Comparison of ENCODE assay signal across 12 mouse cellular contexts in genomic region chr11:53734970-53735681, GRCm38 (mm10). TPM values are rescaled to one million over a fixed set of nuclear protein-coding genes. Genes with fewer than 3 reads are reported as not detected.
DNase-seq lines count a peak whose midpoint lies in the region; ATAC-seq and TF ChIP-seq lines count a peak whose summit lies in the region.
"Had no signal": no experiment of that assay in that cellular context is flagged by ENCODE, and none has a peak within 500 bp of the region (broad histone marks: within the 10 kb centered on the region; RNA-seq: fewer than 3 reads in every experiment).

No protein-coding gene starts in this region.

- H3K4me1 ChIP-seq in heart, embryonic 12.5 days (replicated peaks): no peaks in the 10 kb centered on the region
- H3K4me1 ChIP-seq in midbrain, embryonic 11.5 days (ENCODE audit: control insufficient read depth, insufficient read depth, low read length): no peaks in the 10 kb centered on the region
- H3K4me1 ChIP-seq in midbrain, embryonic 14.5 days (ENCODE audit: control insufficient read depth, insufficient read depth, low read length): no peaks in the 10 kb centered on the region
- H3K4me1 ChIP-seq in erythroblast, embryonic 14.5 days (ENCODE audit: control insufficient read depth): peaks cover 14% of the 10 kb centered on the region
- H3K4me1 ChIP-seq in liver, embryonic 15.5 days (replicated peaks): peaks cover 14% of the 10 kb centered on the region; the same call in 1 of the 2 replicates

- 74% methylated on average over 18 of the region's 18 CpGs for WGBS in heart, embryonic 12.5 days
- 73% methylated on average over 18 of the region's 18 CpGs for WGBS in midbrain, embryonic 11.5 days
- 73% methylated on average over 18 of the region's 18 CpGs for WGBS in midbrain, embryonic 14.5 days
- 48% methylated on average over 18 of the region's 18 CpGs for WGBS in liver, embryonic 15.5 days (ENCODE audit: insufficient replicate concordance)

- H3K4me2 ChIP-seq in heart, embryonic 12.5 days: peak overlapping the region; percentile 59; the same call in 1 of the 2 replicates
- no peak overlapping the region; the same call in 1 of the 2 replicates for H3K4me2 ChIP-seq in midbrain, embryonic 11.5 days
- H3K4me2 ChIP-seq in midbrain, embryonic 14.5 days (ENCODE audit: low read length): no peak overlapping the region
- peak overlapping the region; percentile 62 for H3K4me2 ChIP-seq in liver, embryonic 15.5 days

- H3K9me3 ChIP-seq in heart, embryonic 12.5 days (replicated peaks): no peaks in the 10 kb centered on the region
- H3K9me3 ChIP-seq in midbrain, embryonic 11.5 days (ENCODE audit: control insufficient read depth, low read length): no peaks in the 10 kb centered on the region
- no peaks in the 10 kb centered on the region for H3K9me3 ChIP-seq in midbrain, embryonic 14.5 days (ENCODE audit: control insufficient read depth, low read length)
- H3K9me3 ChIP-seq in erythroblast, embryonic 14.5 days (ENCODE audit: control insufficient read depth, low read length): no peaks in the 10 kb centered on the region
- H3K9me3 ChIP-seq in liver, embryonic 15.5 days (replicated peaks): no peaks in the 10 kb centered on the region

- intact Hi-C loops in heart, postnatal 25 days (cut with DNase I): loop anchor here (5.0 to 10.0 kb wide), 3 partner anchors 137 to 522 kb away; no protein-coding TSS in a partner anchor

- no peak for TF ChIP-seq CTCF in layer of hippocampus, adult 2 months (conservative IDR thresholded peaks at IDR 0.05)

- H3K9ac ChIP-seq in heart, embryonic 12.5 days: no peak overlapping the region
- no peak overlapping the region for H3K9ac ChIP-seq in midbrain, embryonic 11.5 days (ENCODE audit: low read length)
- no peak overlapping the region for H3K9ac ChIP-seq in midbrain, embryonic 14.5 days (replicated peaks; ENCODE audit: low read length)
- no peak overlapping the region for H3K9ac ChIP-seq in liver, embryonic 15.5 days

- no peak for DNase-seq in heart, postnatal 25 days (ENCODE audit: low spot score)
- no peak for DNase-seq in midbrain, embryonic 11.5 days (ENCODE audit: low spot score, missing footprints)
- no peak for DNase-seq in midbrain, embryonic 14.5 days
- no peak for DNase-seq in layer of hippocampus, adult 2 months (ENCODE audit: low spot score in 2 of 2)
- DNase-seq in cerebellum, adult 9-10 months: no peak

- H3K27ac ChIP-seq in heart, embryonic 12.5 days (ENCODE audit: poor library complexity, severe bottlenecking): no peak overlapping the region
- no peak overlapping the region for H3K27ac ChIP-seq in midbrain, embryonic 11.5 days (ENCODE audit: low read depth, low read length)
- no peak overlapping the region for H3K27ac ChIP-seq in midbrain, embryonic 14.5 days (replicated peaks; ENCODE audit: low read depth, low read length)
- no peak overlapping the region for H3K27ac ChIP-seq in liver, embryonic 15.5 days (replicated peaks)
- no peak overlapping the region for H3K27ac ChIP-seq in layer of hippocampus, adult 2 months

- ATAC-seq in heart, embryonic 12.5 days (ENCODE audit: insufficient number of reproducible peaks, low FRiP score): no peak
- 0 out of 2 replicates have a peak, but pooled peaks have one; percentile 5 for ATAC-seq in midbrain, embryonic 11.5 days (ENCODE audit: low FRiP score)
- ATAC-seq in midbrain, embryonic 14.5 days (ENCODE audit: low FRiP score, low TSS enrichment): no peak
- ATAC-seq in liver, embryonic 15.5 days (ENCODE audit: insufficient read depth): no peak

- H3K36me3 ChIP-seq in heart, embryonic 12.5 days: no peaks in the 10 kb centered on the region
- H3K36me3 ChIP-seq in midbrain, embryonic 11.5 days (ENCODE audit: control insufficient read depth, insufficient read depth, low read length): no peaks in the 10 kb centered on the region
- no peaks in the 10 kb centered on the region for H3K36me3 ChIP-seq in midbrain, embryonic 14.5 days (ENCODE audit: control insufficient read depth, insufficient read depth, low read length)
- H3K36me3 ChIP-seq in erythroblast, embryonic 14.5 days (ENCODE audit: control insufficient read depth): no peaks in the 10 kb centered on the region
- no peaks in the 10 kb centered on the region for H3K36me3 ChIP-seq in liver, embryonic 15.5 days (replicated peaks)

- H3K4me3 ChIP-seq in heart, embryonic 12.5 days: no peak overlapping the region
- no peak overlapping the region for H3K4me3 ChIP-seq in midbrain, embryonic 11.5 days (ENCODE audit: low read depth, low read length)
- H3K4me3 ChIP-seq in midbrain, embryonic 14.5 days (replicated peaks; ENCODE audit: low read depth, low read length): no peak overlapping the region
- peak overlapping the region; percentile 38 for H3K4me3 ChIP-seq in erythroblast, embryonic 14.5 days (replicated peaks)
- no peak overlapping the region for H3K4me3 ChIP-seq in liver, embryonic 15.5 days (replicated peaks)
- H3K4me3 ChIP-seq in layer of hippocampus, adult 2 months: no peak overlapping the region

- H3K27me3 ChIP-seq in heart, embryonic 12.5 days (replicated peaks): no peaks in the 10 kb centered on the region
- H3K27me3 ChIP-seq in midbrain, embryonic 11.5 days (ENCODE audit: control insufficient read depth, insufficient read depth, low read length): no peaks in the 10 kb centered on the region
- no peaks in the 10 kb centered on the region for H3K27me3 ChIP-seq in midbrain, embryonic 14.5 days (ENCODE audit: control insufficient read depth, insufficient read depth, low read length)
- no peaks in the 10 kb centered on the region for H3K27me3 ChIP-seq in erythroblast, embryonic 14.5 days (ENCODE audit: control insufficient read depth)
- no peaks in the 10 kb centered on the region for H3K27me3 ChIP-seq in liver, embryonic 15.5 days

RNA-seq across cellular contexts. Expression of gene Il5, which starts 14.5 kb away (rescaled TPM):
- not detected in 2 replicates for polyA plus RNA-seq in heart, embryonic 12.5 days (2016; fragmentation: Nextera tagmentation; extraction: Ambion mirVana)
- not detected for total RNA-seq in heart, postnatal 25 days (2021)
- polyA plus RNA-seq in midbrain, embryonic 11.5 days (2014; fragmentation: Nextera tagmentation; extraction: Ambion mirVana): not detected in 2 replicates
- polyA plus RNA-seq in midbrain, embryonic 14.5 days (2014; fragmentation: Nextera tagmentation; extraction: Ambion mirVana): not detected in 2 replicates
- not detected in 2 replicates for polyA plus RNA-seq in erythroblast, embryonic 14.5 days (2012)
- polyA plus RNA-seq in liver, embryonic 15.5 days (2015; fragmentation: Nextera tagmentation; extraction: Ambion mirVana): not detected in 2 replicates
- not detected for total RNA-seq in layer of hippocampus, adult 2 months (2021)
- total RNA-seq: adrenal gland, postnatal 4 days; left cerebral cortex, adult 8-10 months had no signal
- polyA plus RNA-seq: embryonic facial prominence, embryonic 14.5 days had no signal

RNA-seq across cellular contexts. Expression of gene Rad50, which starts 28.0 kb away (rescaled TPM):
- polyA plus RNA-seq in heart, embryonic 12.5 days (2016; fragmentation: Nextera tagmentation; extraction: Ambion mirVana): 24.0 and 25.6 TPM in 2 replicates
- total RNA-seq in heart, postnatal 25 days (2021): 1 to 10 TPM; 6.3 to 6.7 TPM
- polyA plus RNA-seq in midbrain, embryonic 11.5 days (2014; fragmentation: Nextera tagmentation; extraction: Ambion mirVana): 20.7 and 21.7 TPM in 2 replicates
- 9.1 and 11.2 TPM in 2 replicates for polyA plus RNA-seq in midbrain, embryonic 14.5 days (2014; fragmentation: Nextera tagmentation; extraction: Ambion mirVana)
- polyA plus RNA-seq in erythroblast, embryonic 14.5 days (2012): 0.41 and 0.46 TPM in 2 replicates
- polyA plus RNA-seq in liver, embryonic 15.5 days (2015; fragmentation: Nextera tagmentation; extraction: Ambion mirVana): 11.8 and 12.7 TPM in 2 replicates
- 10 to 100 TPM; 13.0 to 13.7 TPM for total RNA-seq in layer of hippocampus, adult 2 months (2021)

RNA-seq across cellular contexts. Expression of gene Irf1, which starts 34.7 kb away (rescaled TPM):
- polyA plus RNA-seq in heart, embryonic 12.5 days (2016; fragmentation: Nextera tagmentation; extraction: Ambion mirVana): 9.8 and 11.3 TPM in 2 replicates
- 10 to 100 TPM; 13.7 to 21.1 TPM for total RNA-seq in heart, postnatal 25 days (2021)
- 2.8 and 3.7 TPM in 2 replicates for polyA plus RNA-seq in midbrain, embryonic 11.5 days (2014; fragmentation: Nextera tagmentation; extraction: Ambion mirVana)
- 1.3 and 3.5 TPM in 2 replicates for polyA plus RNA-seq in midbrain, embryonic 14.5 days (2014; fragmentation: Nextera tagmentation; extraction: Ambion mirVana)
- 0.01 and 0.04 TPM in 2 replicates for polyA plus RNA-seq in erythroblast, embryonic 14.5 days (2012)
- polyA plus RNA-seq in liver, embryonic 15.5 days (2015; fragmentation: Nextera tagmentation; extraction: Ambion mirVana): 11.9 and 13.6 TPM in 2 replicates
- total RNA-seq in layer of hippocampus, adult 2 months (2021): 10 to 100 TPM in 1 of 2 experiments, 1 to 10 TPM in 1; 9.0 to 12.4 TPM

RNA-seq across cellular contexts. Expression of gene Gm17334, which starts 37.9 kb away (rescaled TPM):
- polyA plus RNA-seq in heart, embryonic 12.5 days (2016; fragmentation: Nextera tagmentation; extraction: Ambion mirVana): 0.22 TPM in 1 of 2 replicates, not detected in the other
- under 1 TPM in 1 of 2 experiments, not detected in 1; 0.31 TPM for total RNA-seq in heart, postnatal 25 days (2021)
- polyA plus RNA-seq in midbrain, embryonic 11.5 days (2014; fragmentation: Nextera tagmentation; extraction: Ambion mirVana): not detected in 2 replicates
- 0.24 TPM in 1 of 2 replicates, not detected in the other for polyA plus RNA-seq in midbrain, embryonic 14.5 days (2014; fragmentation: Nextera tagmentation; extraction: Ambion mirVana)
- not detected in 2 replicates for polyA plus RNA-seq in erythroblast, embryonic 14.5 days (2012)
- 0.16 TPM in 1 of 2 replicates, not detected in the other for polyA plus RNA-seq in liver, embryonic 15.5 days (2015; fragmentation: Nextera tagmentation; extraction: Ambion mirVana)
- 1 to 10 TPM; 1.1 to 1.6 TPM for total RNA-seq in layer of hippocampus, adult 2 months (2021)
- polyA plus RNA-seq: heart, postnatal 0 days had no signal

Comparison
In these comparisons a context has a peak if more than half of its experiments do, and no peak if none do; other contexts are left out.
1. H3K4me2 ChIP-seq: peak in heart, embryonic 12.5 days (single experiment) and liver, embryonic 15.5 days (single experiment); none in midbrain, embryonic 11.5 days (single experiment) and midbrain, embryonic 14.5 days (single experiment).